Mouse (Mus musculus) left cerebral cortex, postnatal 36 days (tissue): ENCODE measurements around the gene Hps5. TPM values are rescaled to one million over a fixed set of nuclear protein-coding genes. Genes with fewer than 3 reads are reported as not detected.

Experiments used
- total RNA-seq, 2 experiments: library from RNA; stranded (reverse); gene quantifications; 2 replicates each; pipeline ENCODE4 v1.2.3; 2021

Hps5 gene
- total RNA-seq, 2 experiments from 2014 or later, result 13.8 to 16.6 TPM

Other genes starting within 250 kb of the Hps5 start
- 10 to 100 TPM; 56.4 to 67.6 TPM for gene Sergef, start 156.3 kb downstream of the Hps5 start, total RNA-seq
- under 1 TPM in 1 of 2 experiments, not detected in 1; 0.42 TPM for gene Tph1, start 123.5 kb downstream of the Hps5 start, total RNA-seq
- 1 to 10 TPM; 7.9 to 9.4 TPM for gene Saal1, start 85.4 kb downstream of the Hps5 start, total RNA-seq
- gene Saa3, start 80.4 kb downstream of the Hps5 start, total RNA-seq, result not detected
- gene Saa4, start 63.5 kb downstream of the Hps5 start, total RNA-seq, result not detected
- not detected for gene Saa1, start 53.1 kb downstream of the Hps5 start, total RNA-seq
- not detected for gene Saa2, start 44.3 kb downstream of the Hps5 start, total RNA-seq
- 10 to 100 TPM; 36.9 to 40.3 TPM for gene Gtf2h1, start within 50 bp of the Hps5 start, total RNA-seq
- gene Ldha, start 45.4 kb upstream of the Hps5 start, total RNA-seq, result 100 to 1,000 TPM; 352 to 416 TPM
- gene Ldhc, start 65.1 kb upstream of the Hps5 start, total RNA-seq, result not detected
- 10 to 100 TPM; 73.4 to 76.1 TPM for gene Tsg101, start 123.9 kb upstream of the Hps5 start, total RNA-seq
- 10 to 100 TPM; 11.9 to 12.1 TPM for gene Uevld, start 162.5 kb upstream of the Hps5 start, total RNA-seq
- not detected for gene Gm9999, start 187.5 kb upstream of the Hps5 start, total RNA-seq
- 10 to 100 TPM; 15.1 TPM for gene Spty2d1, start 212.3 kb upstream of the Hps5 start, total RNA-seq